Mouse (Mus musculus) common myeloid progenitor, adult 5-6 weeks (primary cell): ENCODE data around the gene Gm5136. TPM values are rescaled to one million over a fixed set of nuclear protein-coding genes. Genes with fewer than 3 reads are reported as not detected.

Experiments used
- ATAC-seq: replicated peaks from 2 replicates; pipeline ENCODE4 v1.8.0; 2016; ENCODE audit warnings: low read depth, mild to moderate bottlenecking, moderate TSS enrichment, inconsistent platforms; ENCODE audit not compliant: poor library complexity, severe bottlenecking
- total RNA-seq: library from RNA; stranded (forward); fragments of 200-1000, 187-1606 nt; gene quantifications from 2 replicates; pipeline ENCODE4 v1.2.3, GENCODE M21; 2017

Gm5136 gene
- total RNA-seq, 1 experiment from 2014 or later, result not detected

DNA sequence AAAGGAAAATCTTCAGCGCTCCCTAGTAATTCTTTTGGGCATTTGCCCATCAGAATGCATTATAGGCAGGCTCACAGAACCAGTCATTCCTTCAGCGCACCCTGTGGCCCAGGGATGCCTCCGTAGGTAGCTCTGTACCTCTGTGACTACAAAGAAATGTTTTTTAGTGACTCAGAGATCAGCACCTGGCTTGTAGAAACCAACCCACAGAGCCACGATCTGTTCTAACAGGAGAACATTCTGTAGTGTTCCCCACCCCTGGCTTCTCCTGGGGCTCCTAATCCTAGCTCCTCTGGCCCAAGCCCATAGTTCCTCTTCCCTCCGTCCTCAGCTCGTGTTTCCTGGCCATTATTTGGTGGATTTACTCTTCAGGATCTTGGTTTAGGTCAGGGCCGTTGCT, 50.8 kb downstream of the Gm5136 start:
- ATAC-seq, result no peak
